Mouse (Mus musculus) kidney, adult 10 weeks (tissue): ENCODE measurements around the gene Ncoa7. TPM values are rescaled to one million over a fixed set of nuclear protein-coding genes. Genes with fewer than 3 reads are reported as not detected.

Source experiments
- polyA plus RNA-seq: library from polyadenylated mRNA; stranded (reverse); fragments of 350-450 nt; fragmentation: Illumina TruSeq; extraction: RNeasy Lipid Tissue Mini Kit (QIAGEN cat#74804); gene quantifications from one replicate; pipeline ENCODE4 v1.2.3, GENCODE M21; 2014; ENCODE audit warnings: low read depth, low replicate concordance

The Ncoa7 gene
- 226 TPM for polyA plus RNA-seq

GRCm38 (mm10) chr10:30802681-30803586 lies at the start of gene Ncoa7:
TSS of gene Ncoa7 (minus strand) at chr10:30803326.

DNA sequence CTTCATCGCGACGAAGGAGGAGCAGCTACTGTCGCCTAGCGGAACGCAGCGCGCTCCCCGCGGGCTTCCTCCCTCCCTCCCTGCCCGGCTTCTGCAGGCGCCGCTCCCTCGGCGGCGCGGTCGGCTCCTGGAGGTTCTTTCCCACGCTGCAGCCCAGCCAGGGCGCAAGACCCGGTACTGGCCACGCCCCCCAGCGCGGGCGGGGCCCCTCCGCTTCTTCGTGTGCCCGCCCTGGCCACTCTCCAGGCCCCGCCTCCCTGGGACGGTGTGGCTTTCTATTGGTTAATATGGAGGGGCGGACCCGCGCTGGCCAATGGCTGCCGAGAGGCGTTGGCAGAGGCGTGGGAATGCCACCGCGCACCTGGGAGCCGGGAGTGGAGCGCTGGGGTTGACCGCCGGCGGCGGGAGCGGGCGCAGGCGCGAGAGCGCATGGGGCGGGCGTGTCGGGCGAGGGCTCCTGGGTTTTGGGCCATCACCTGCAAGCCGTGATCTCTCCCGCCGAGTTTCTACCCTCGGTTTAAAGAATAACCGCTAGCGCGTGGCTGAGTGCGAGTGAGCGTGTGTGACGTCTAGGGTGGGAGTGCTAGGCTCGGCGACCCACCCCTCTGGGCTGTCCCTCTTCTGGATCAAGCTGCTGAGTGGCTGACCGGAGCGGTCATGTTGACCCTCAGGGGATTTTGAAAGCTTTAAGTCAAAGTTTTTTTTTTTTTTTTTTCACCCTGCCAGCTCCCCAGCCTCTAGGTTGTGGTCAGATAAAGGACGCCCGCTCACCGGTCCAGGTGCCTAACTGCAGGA lies 39.7 kb upstream of the Ncoa7 start, which contains the start of gene Hey2:
TSS of gene Hey2 (minus strand) at position 159 of the 795 bp plus-strand sequence.

GRCm38 (mm10) chr10:30629513-30629912 lies 173.6 kb downstream of the Ncoa7 start, which contains the start of gene Hint3:
TSS of gene Hint3 (minus strand) at chr10:30629632.

GRCm38 (mm10) chr10:30600542-30600966 lies 202.6 kb downstream of the Ncoa7 start, which contains the start of gene Trmt11:
TSS of gene Trmt11 (minus strand) at chr10:30600749.

Other genes with a start within 250 kb of the Ncoa7 start
- 24.5 TPM for gene Trmt11, start 202.6 kb downstream of the Ncoa7 start, polyA plus RNA-seq
- gene Hint3, start 173.7 kb downstream of the Ncoa7 start, polyA plus RNA-seq: 101 TPM
- 5.0 TPM for gene Hey2, start 39.5 kb upstream of the Ncoa7 start, polyA plus RNA-seq